Mouse (Mus musculus) embryo, embryonic 11.5 days (tissue): ENCODE data around the gene Kifc3.
A peak's percentile ranks its signal among the peaks of the same experiment; 100 is the strongest.

ENCODE experiments used
- DNase-seq: peaks from one replicate; pipeline ENCODE4 v3.0.0-alpha.2; 2012; ENCODE audit warnings: low read depth, low spot score

Gene Kifc3

DNA sequence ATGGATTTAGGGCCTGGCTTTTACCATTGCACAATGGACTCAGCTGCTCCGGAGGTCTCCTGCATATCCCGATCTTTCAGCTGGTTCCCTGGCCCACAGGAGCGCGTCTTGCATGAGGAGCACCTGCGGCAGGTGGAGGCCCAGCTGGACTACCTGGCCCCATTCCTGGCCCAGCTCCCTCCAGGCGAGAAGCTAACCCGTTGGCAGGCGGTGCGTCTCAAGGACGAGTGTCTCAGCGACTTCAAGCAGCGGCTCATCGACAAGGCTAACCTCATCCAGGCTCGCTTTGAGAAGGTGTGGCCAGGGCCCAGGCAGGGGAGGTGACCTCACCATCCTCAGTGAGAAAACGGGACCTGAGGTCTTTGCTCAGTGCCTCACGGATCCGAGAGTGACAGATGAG, 126.5 kb downstream of the Kifc3 start:
- no peak for DNase-seq

DNA sequence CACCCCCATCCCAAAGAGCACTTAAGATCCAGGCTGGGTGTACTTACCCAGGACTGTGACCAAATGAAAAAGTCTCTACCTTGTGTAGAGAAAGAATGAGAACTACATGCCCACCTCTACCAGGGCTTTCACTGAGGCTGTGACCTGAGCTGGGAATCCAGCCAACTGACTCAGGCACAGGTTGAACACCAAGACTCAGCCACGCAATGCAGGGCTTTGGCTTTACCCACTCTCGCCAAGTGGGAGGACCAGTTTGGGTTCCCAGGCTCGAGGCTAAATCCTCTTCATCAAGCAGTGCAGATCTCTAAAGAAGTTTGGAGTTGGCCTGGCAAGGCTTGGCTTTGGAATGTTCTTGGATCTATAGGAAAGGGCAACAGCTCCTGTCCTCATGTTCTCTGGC, 127.1 kb downstream of the Kifc3 start:
- DNase-seq, result no peak

DNA sequence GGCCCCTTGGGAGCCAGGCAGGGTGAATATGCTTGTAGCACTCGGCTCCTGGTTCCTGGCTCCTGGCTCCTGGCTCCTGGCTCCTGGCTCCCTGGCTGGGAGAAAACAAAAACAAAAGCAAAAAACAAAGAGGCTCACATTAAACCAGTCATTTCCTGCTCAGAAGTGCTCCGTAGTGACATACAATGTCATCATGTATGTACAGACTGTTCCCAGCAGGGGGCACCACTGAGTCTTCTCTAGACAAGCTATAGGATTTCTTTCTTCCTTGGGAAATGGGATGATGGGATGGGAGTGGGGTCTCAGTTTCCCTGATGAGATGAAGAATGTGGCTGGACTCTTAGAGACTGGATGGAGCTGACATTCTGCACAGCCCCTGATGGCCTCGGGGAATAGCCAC, 135.0 kb downstream of the Kifc3 start:
- DNase-seq, result peak; percentile 41

GRCm38 (mm10) chr8:95064531-95064930, 138.1 kb downstream of the Kifc3 start:
- DNase-seq, result no peak

GRCm38 (mm10) chr8:95059812-95060533, 142.6 kb downstream of the Kifc3 start:
- no peak for DNase-seq

DNA sequence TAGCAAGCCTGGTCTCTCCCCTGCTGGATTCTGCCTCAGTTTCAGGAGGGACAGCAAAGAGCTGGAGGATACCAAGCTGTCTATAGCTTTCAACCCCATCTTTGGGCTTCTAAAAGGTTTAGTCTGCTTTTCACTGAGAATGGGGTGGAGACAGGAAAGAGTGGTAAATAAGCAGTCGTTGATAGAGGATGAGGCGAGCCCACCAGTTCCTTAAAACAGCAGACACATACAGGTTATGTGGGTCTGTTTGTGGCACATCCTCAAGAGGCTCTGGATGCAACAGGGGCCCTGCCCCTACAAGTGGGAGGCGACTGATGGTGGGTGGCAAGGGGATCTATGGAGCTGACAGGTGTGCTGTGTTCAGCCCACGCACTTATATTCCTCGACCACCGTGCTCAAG, 144.0 kb downstream of the Kifc3 start:
- no peak for DNase-seq

- DNase-seq, result no peak
These were observed 146.2 kb downstream of the Kifc3 start for GRCm38 (mm10) chr8:95056414-95056813.

- DNase-seq, result peak; percentile 9
These were observed 147.6 kb downstream of the Kifc3 start, which contains the start of gene Drc7 for GRCm38 (mm10) chr8:95054927-95055510. Drc7 (plus strand) TSS chr8:95055103.

- no peak for DNase-seq
These were observed 148.2 kb downstream of the Kifc3 start for GRCm38 (mm10) chr8:95054438-95054837.
